Mouse (Mus musculus): Measurements from ENCODE around the gene Tmem88. TPM values are rescaled to one million over a fixed set of nuclear protein-coding genes. Genes with fewer than 3 reads are reported as not detected.

Tmem88 gene
- polyA plus RNA-seq, 1 experiment from 2014 or later, result 96.5 TPM

DNA sequence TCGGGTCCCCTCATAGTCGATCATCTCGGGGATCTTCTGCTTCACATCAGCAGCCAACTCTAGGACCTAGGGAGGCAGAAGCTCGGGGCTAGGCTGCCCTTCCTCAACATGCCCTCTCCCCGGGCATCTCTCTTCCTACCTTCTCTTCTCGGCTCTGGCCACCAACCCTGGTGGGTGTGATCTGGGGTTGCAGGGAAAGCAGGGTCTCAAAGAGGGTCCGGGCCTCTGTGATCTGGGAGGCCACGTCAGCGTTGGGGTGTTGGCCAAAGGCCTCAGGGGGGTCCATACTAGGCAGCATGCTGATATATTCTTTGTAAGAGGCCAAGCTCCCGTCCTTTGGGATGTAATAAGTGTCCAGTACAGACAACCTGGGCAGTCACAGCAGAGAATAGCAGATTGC is 24.8 kb upstream of the Tmem88 start:
- 87% methylated on average over 10 of the region's 10 CpGs for WGBS
- no peak for TF ChIP-seq EP300 (IDR thresholded peaks at IDR 0.05)
- no peak for TF ChIP-seq CTCF (IDR thresholded peaks at IDR 0.05)
- Histone ChIP-seq H3K4me2 (replicated peaks; ENCODE audit: low read depth, low read length) (no peak overlapping the region), H3K4me1 (ENCODE audit: insufficient read depth, low read depth, low read length) (0 out of 2 replicates have a peak, but pooled peaks cover 6% of the 10 kb centered on the region), H3K27ac (ENCODE audit: low read length) (no peak overlapping the region), H3K27me3 (replicated peaks; ENCODE audit: insufficient read depth, low read length) (no peaks in the 10 kb centered on the region), H3K4me3 (ENCODE audit: low read depth, low read length) (no peak overlapping the region), H3K9ac (replicated peaks; ENCODE audit: low read depth) (no peak overlapping the region), H3K36me3 (ENCODE audit: insufficient read depth, low read length) (no peaks in the 10 kb centered on the region), H3K9me3 (ENCODE audit: low read length) (no peaks in the 10 kb centered on the region)
- DNase-seq (ENCODE audit: low spot score), result no peak
- no peak for ATAC-seq

GRCm38 (mm10) chr11:69421131-69421977 is 23.3 kb upstream of the Tmem88 start:
- Histone ChIP-seq H3K4me3 (ENCODE audit: low read depth, low read length) (no peak overlapping the region), H3K9ac (replicated peaks; ENCODE audit: low read depth) (no peak overlapping the region)
- WGBS, result 21% methylated on average over 24 of the region's 25 CpGs

DNA sequence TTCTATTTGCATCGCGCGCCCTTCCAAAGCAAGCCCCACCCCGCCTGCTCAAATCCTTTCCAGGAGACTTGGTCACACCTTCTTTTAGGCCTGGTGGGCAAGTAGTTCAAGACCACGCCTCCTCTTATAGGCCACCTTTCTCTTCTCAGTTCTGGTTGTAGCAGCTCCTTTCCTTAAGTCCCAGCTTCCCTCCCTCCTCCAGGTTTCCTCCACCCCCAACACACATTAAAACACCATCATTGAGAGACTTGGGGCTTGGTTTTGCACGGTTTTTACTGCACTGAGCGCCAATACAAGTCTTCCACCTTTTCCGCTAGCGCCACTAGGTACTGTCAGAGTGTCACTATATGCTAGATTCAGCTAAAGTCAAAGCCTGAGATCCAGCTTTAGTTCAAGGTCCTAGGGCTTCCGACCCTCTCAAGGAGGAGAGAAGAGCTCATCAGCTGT is 22.5 kb upstream of the Tmem88 start:
- H3K4me2 ChIP-seq (replicated peaks; ENCODE audit: low read depth, low read length), result peak overlapping the region; percentile 96
- H3K9ac ChIP-seq (replicated peaks; ENCODE audit: low read depth), result no peak overlapping the region
- TF ChIP-seq EP300 (IDR thresholded peaks at IDR 0.05) (no peak), CTCF (IDR thresholded peaks at IDR 0.05) (no peak)
- H3K36me3 ChIP-seq (ENCODE audit: insufficient read depth, low read length), result no peaks in the 10 kb centered on the region
- no peaks in the 10 kb centered on the region for H3K9me3 ChIP-seq (ENCODE audit: low read length)
- no peak for ATAC-seq
- H3K27me3 ChIP-seq (replicated peaks; ENCODE audit: insufficient read depth, low read length), result no peaks in the 10 kb centered on the region
- H3K27ac ChIP-seq (ENCODE audit: low read length), result peak overlapping the region; percentile 89; the same call in 1 of the 2 replicates
- peaks cover 6% of the 10 kb centered on the region; the same call in 1 of the 2 replicates for H3K4me1 ChIP-seq (ENCODE audit: insufficient read depth, low read depth, low read length)
- DNase-seq (ENCODE audit: low spot score), result no peak
- WGBS, result 16% methylated on average over 10 of the region's 10 CpGs
- H3K4me3 ChIP-seq (ENCODE audit: low read depth, low read length), result peak overlapping the region; percentile 54

More at GRCm38 (mm10) chr11:69421131-69421977, 23.3 kb upstream of the Tmem88 start:
- TF ChIP-seq CTCF (IDR thresholded peaks at IDR 0.05) (no peak), EP300 (IDR thresholded peaks at IDR 0.05) (no peak)
- DNase-seq (ENCODE audit: low spot score), result no peak
- H3K27me3 ChIP-seq (replicated peaks; ENCODE audit: insufficient read depth, low read length), result no peaks in the 10 kb centered on the region
- H3K4me1 ChIP-seq (ENCODE audit: insufficient read depth, low read depth, low read length), result peaks cover 6% of the 10 kb centered on the region; the same call in 1 of the 2 replicates
- no peaks in the 10 kb centered on the region for H3K9me3 ChIP-seq (ENCODE audit: low read length)
- H3K36me3 ChIP-seq (ENCODE audit: insufficient read depth, low read length), result no peaks in the 10 kb centered on the region
- no peak overlapping the region for H3K27ac ChIP-seq (ENCODE audit: low read length)
- H3K4me2 ChIP-seq (replicated peaks; ENCODE audit: low read depth, low read length), result no peak overlapping the region
- no peak for ATAC-seq

DNA sequence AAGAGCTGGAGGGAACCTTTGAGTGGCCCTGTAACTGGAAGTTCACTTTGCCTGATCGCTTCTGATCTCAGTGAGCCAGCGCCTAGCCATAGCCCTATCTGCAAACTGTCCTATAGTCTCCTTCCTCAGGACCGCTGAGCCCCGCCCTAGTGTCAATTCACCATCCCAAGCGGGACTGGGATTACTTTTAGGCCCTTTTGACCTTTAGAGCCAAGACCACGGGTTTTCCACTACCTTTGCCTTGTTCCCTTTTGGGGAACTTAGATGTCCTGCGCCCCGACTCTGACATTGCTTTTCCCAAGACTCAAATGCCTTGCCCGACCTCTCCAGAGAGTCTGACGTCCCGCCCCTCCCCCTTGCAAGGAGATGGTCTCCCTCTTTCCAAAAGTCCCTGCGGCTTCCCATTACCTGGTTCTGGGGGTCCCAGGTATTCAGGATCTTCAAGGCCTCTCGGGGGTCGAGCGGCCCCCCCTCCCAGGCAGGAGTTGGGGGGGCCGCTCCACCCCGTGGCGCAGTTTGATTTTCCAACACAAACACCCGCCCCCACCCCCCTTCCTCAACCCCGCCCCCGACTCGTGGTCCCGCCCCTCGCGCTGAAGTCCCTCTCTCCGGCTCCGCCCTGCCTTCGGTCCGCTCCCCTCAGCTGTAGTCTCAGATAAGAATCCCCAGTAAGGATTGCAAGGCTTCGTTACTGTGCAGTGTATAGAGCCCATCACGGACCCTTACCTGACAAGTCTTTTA is 21.9 kb upstream of the Tmem88 start:
- Histone ChIP-seq H3K9me3 (ENCODE audit: low read length) (no peaks in the 10 kb centered on the region), H3K27me3 (replicated peaks; ENCODE audit: insufficient read depth, low read length) (no peaks in the 10 kb centered on the region), H3K36me3 (ENCODE audit: insufficient read depth, low read length) (no peaks in the 10 kb centered on the region), H3K4me2 (replicated peaks; ENCODE audit: low read depth, low read length) (peak overlapping the region; percentile 96), H3K4me1 (ENCODE audit: insufficient read depth, low read depth, low read length) (peaks cover 7% of the 10 kb centered on the region), H3K9ac (replicated peaks; ENCODE audit: low read depth) (peak overlapping the region; percentile 29), H3K4me3 (ENCODE audit: low read depth, low read length) (peak overlapping the region; percentile 54), H3K27ac (ENCODE audit: low read length) (peak overlapping the region; percentile 89)
- ATAC-seq (no peak), DNase-seq (ENCODE audit: low spot score) (peak; percentile 78)
- TF ChIP-seq EP300 (IDR thresholded peaks at IDR 0.05), result no peak
- TF ChIP-seq CTCF (IDR thresholded peaks at IDR 0.05), result no peak
- under 1% methylated on average over 28 of the region's 31 CpGs for WGBS

DNA sequence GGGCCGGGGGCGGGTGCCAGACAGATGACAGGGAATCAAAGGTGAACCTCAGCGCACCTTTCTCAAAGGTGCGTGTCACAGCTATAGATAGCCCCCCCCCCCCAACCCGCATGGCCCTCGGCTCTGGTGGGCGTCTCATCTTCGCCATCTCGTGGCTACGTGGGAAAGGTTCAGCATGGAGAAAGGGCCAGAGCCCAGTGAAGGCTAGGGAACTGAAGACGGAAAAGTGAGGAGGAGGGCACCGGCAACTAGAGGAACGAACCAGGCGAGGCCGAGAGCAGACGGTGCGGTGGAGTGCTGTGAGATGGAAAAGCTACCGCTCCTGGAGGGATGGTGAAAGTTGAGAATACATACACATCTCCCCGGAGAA is 21.4 kb upstream of the Tmem88 start:
- Histone ChIP-seq H3K36me3 (ENCODE audit: insufficient read depth, low read length) (no peaks in the 10 kb centered on the region), H3K4me2 (replicated peaks; ENCODE audit: low read depth, low read length) (peak overlapping the region; percentile 96), H3K9ac (replicated peaks; ENCODE audit: low read depth) (peak overlapping the region; percentile 29), H3K27ac (ENCODE audit: low read length) (peak overlapping the region; percentile 89), H3K4me3 (ENCODE audit: low read depth, low read length) (peak overlapping the region; percentile 54), H3K27me3 (replicated peaks; ENCODE audit: insufficient read depth, low read length) (no peaks in the 10 kb centered on the region), H3K9me3 (ENCODE audit: low read length) (no peaks in the 10 kb centered on the region), H3K4me1 (ENCODE audit: insufficient read depth, low read depth, low read length) (peaks cover 13% of the 10 kb centered on the region)
- ATAC-seq (no peak), DNase-seq (ENCODE audit: low spot score) (peak; percentile 74)
- under 1% methylated on average over 19 of the region's 19 CpGs for WGBS
- TF ChIP-seq EP300 (IDR thresholded peaks at IDR 0.05) (no peak), CTCF (IDR thresholded peaks at IDR 0.05) (peak; percentile 73)
